9 mouse cellular contexts compared by ENCODE assay signal in genomic region chr4:139198004-139198689, GRCm38 (mm10). TPM values are rescaled to one million over a fixed set of nuclear protein-coding genes. Genes with fewer than 3 reads are reported as not detected.
DNase-seq lines count a peak whose midpoint lies in the region; ATAC-seq and TF ChIP-seq lines count a peak whose summit lies in the region.
"Had no signal": no experiment of that assay in that cellular context is flagged by ENCODE, and none has a peak within 500 bp of the region (broad histone marks: within the 10 kb centered on the region; RNA-seq: fewer than 3 reads in every experiment).

No protein-coding gene starts in this region.

- peaks cover 65% of the 10 kb centered on the region for H3K4me1 ChIP-seq in intestine, embryonic 16.5 days (ENCODE audit: control insufficient read depth, insufficient read depth, low read length)
- H3K4me1 ChIP-seq in lung, embryonic 16.5 days (replicated peaks; ENCODE audit: control insufficient read depth, insufficient read depth, low read length), result peaks cover 55% of the 10 kb centered on the region
- peaks cover 54% of the 10 kb centered on the region for H3K4me1 ChIP-seq in hindbrain, embryonic 13.5 days (replicated peaks)
- peaks cover 35% of the 10 kb centered on the region for H3K4me1 ChIP-seq in midbrain, embryonic 10.5 days

- H3K9me3 ChIP-seq in intestine, embryonic 16.5 days (ENCODE audit: control insufficient read depth, low read length), result no peaks in the 10 kb centered on the region
- H3K9me3 ChIP-seq in lung, embryonic 16.5 days (ENCODE audit: control insufficient read depth, low read length), result no peaks in the 10 kb centered on the region
- no peaks in the 10 kb centered on the region for H3K9me3 ChIP-seq in hindbrain, embryonic 13.5 days
- no peaks in the 10 kb centered on the region for H3K9me3 ChIP-seq in midbrain, embryonic 10.5 days (replicated peaks)
- H3K9me3 ChIP-seq: midbrain, embryonic 12.5 days had no signal

- no peak for TF ChIP-seq POLR2A in brain, embryonic 14.5 days (IDR thresholded peaks at IDR 0.05; ENCODE audit: borderline replicate concordance, extremely low read depth, insufficient read depth, insufficient read length, poor library complexity, severe bottlenecking)

- peak; percentile 53 for DNase-seq in ovary, postnatal 36 days (ENCODE audit: low spot score)
- DNase-seq in ovary, postnatal 14 days (ENCODE audit: low spot score), result no peak
- DNase-seq in brain, embryonic 14.5 days (ENCODE audit: low read depth), result peak; percentile 6
- DNase-seq in cerebellum, postnatal 36 days, result no peak
- DNase-seq in midbrain, embryonic 10.5 days (ENCODE audit: low spot score), result no peak

- H3K4me2 ChIP-seq in intestine, embryonic 16.5 days (ENCODE audit: low read depth, low read length), result no peak overlapping the region
- H3K4me2 ChIP-seq in lung, embryonic 16.5 days (ENCODE audit: low read depth, low read length), result no peak overlapping the region
- H3K4me2 ChIP-seq in hindbrain, embryonic 13.5 days, result no peak overlapping the region
- H3K4me2 ChIP-seq: midbrain, embryonic 12.5 days had no signal

- peak overlapping the region; percentile 75 for H3K27ac ChIP-seq in intestine, embryonic 16.5 days (ENCODE audit: low read length)
- peak overlapping the region; percentile 30; the same call in 1 of the 2 replicates for H3K27ac ChIP-seq in lung, embryonic 16.5 days (ENCODE audit: low read length)
- H3K27ac ChIP-seq in hindbrain, embryonic 13.5 days, result no peak overlapping the region
- no peak overlapping the region for H3K27ac ChIP-seq in midbrain, embryonic 10.5 days (replicated peaks)
- H3K27ac ChIP-seq: midbrain, embryonic 12.5 days had no signal

- peak overlapping the region; percentile 22; the same call in 1 of the 2 replicates for H3K9ac ChIP-seq in intestine, embryonic 16.5 days (ENCODE audit: low read depth, low read length)
- H3K9ac ChIP-seq in lung, embryonic 16.5 days (ENCODE audit: low read length), result no peak overlapping the region
- no peak overlapping the region for H3K9ac ChIP-seq in hindbrain, embryonic 13.5 days
- H3K9ac ChIP-seq: midbrain, embryonic 12.5 days had no signal

- no peak overlapping the region for H3K4me3 ChIP-seq in intestine, embryonic 16.5 days (ENCODE audit: low read length)
- H3K4me3 ChIP-seq in lung, embryonic 16.5 days (ENCODE audit: low read length), result no peak overlapping the region
- H3K4me3 ChIP-seq in hindbrain, embryonic 13.5 days, result no peak overlapping the region
- H3K4me3 ChIP-seq in midbrain, embryonic 10.5 days, result no peak overlapping the region
- H3K4me3 ChIP-seq: midbrain, embryonic 12.5 days had no signal

- WGBS in intestine, embryonic 16.5 days, result 52% methylated on average over 9 of the region's 9 CpGs
- 46% methylated on average over 9 of the region's 9 CpGs for WGBS in lung, embryonic 16.5 days
- WGBS in hindbrain, embryonic 13.5 days, result 84% methylated on average over 9 of the region's 9 CpGs
- 85% methylated on average over 9 of the region's 9 CpGs for WGBS in midbrain, embryonic 10.5 days

- H3K27me3 ChIP-seq in intestine, embryonic 16.5 days (replicated peaks; ENCODE audit: control insufficient read depth, insufficient read depth, low read length), result no peaks in the 10 kb centered on the region
- no peaks in the 10 kb centered on the region for H3K27me3 ChIP-seq in lung, embryonic 16.5 days (ENCODE audit: control insufficient read depth, insufficient read depth, low read depth, low read length)
- no peaks in the 10 kb centered on the region for H3K27me3 ChIP-seq in hindbrain, embryonic 13.5 days
- no peaks in the 10 kb centered on the region for H3K27me3 ChIP-seq in midbrain, embryonic 10.5 days (ENCODE audit: low read depth, poor library complexity, severe bottlenecking)
- H3K27me3 ChIP-seq: midbrain, embryonic 12.5 days had no signal

- no peaks in the 10 kb centered on the region for H3K36me3 ChIP-seq in intestine, embryonic 16.5 days (ENCODE audit: control insufficient read depth, insufficient read depth, low read length)
- H3K36me3 ChIP-seq in lung, embryonic 16.5 days (ENCODE audit: control insufficient read depth, insufficient read depth, low read length), result no peaks in the 10 kb centered on the region
- H3K36me3 ChIP-seq in hindbrain, embryonic 13.5 days, result peaks cover 21% of the 10 kb centered on the region
- peaks cover 48% of the 10 kb centered on the region for H3K36me3 ChIP-seq in midbrain, embryonic 10.5 days

- ATAC-seq in intestine, embryonic 16.5 days, result peak; percentile 69
- peak; percentile 39 for ATAC-seq in lung, embryonic 16.5 days (ENCODE audit: low read depth)
- no peak for ATAC-seq in hindbrain, embryonic 13.5 days (ENCODE audit: low FRiP score)

- TF ChIP-seq CTCF in brain, embryonic 14.5 days (IDR thresholded peaks at IDR 0.05; ENCODE audit: borderline replicate concordance, extremely low read depth, insufficient read depth, insufficient read length), result no peak

RNA-seq across cellular contexts. Expression of gene Capzb, which starts 5.4 kb away (rescaled TPM):
- polyA plus RNA-seq in brain, embryonic 14.5 days (2012; rRNA removed), result 138 and 186 TPM in 2 replicates
- polyA plus RNA-seq in intestine, embryonic 16.5 days (2015; fragmentation: Nextera tagmentation; extraction: Ambion mirVana), result 440 and 454 TPM in 2 replicates
- polyA plus RNA-seq in lung, embryonic 16.5 days (2015; fragmentation: Nextera tagmentation; extraction: Ambion mirVana), result 454 and 473 TPM in 2 replicates
- polyA plus RNA-seq in hindbrain, embryonic 13.5 days (2015; fragmentation: Nextera tagmentation; extraction: Ambion mirVana), result 340 and 343 TPM in 2 replicates
- 330 and 349 TPM in 2 replicates for polyA plus RNA-seq in midbrain, embryonic 10.5 days (2016; fragmentation: Nextera tagmentation; extraction: Ambion mirVana)

Comparison
In these comparisons a context has a peak if more than half of its experiments do, and no peak if none do; other contexts are left out.
1. DNase-seq: peak in ovary, postnatal 36 days (single experiment) and brain, embryonic 14.5 days (single experiment); none in ovary, postnatal 14 days (single experiment), cerebellum, postnatal 36 days (0 of 2) and midbrain, embryonic 10.5 days (single experiment).
2. H3K27ac ChIP-seq: peak in intestine, embryonic 16.5 days (single experiment) and lung, embryonic 16.5 days (single experiment); none in hindbrain, embryonic 13.5 days (single experiment) and midbrain, embryonic 10.5 days (single experiment).